Mouse (Mus musculus): ENCODE measurements around the gene Wnk1. TPM values are rescaled to one million over a fixed set of nuclear protein-coding genes. Genes with fewer than 3 reads are reported as not detected.

The Wnk1 gene
- polyA plus RNA-seq, 1 experiment from 2014 or later: 50.2 TPM

DNA sequence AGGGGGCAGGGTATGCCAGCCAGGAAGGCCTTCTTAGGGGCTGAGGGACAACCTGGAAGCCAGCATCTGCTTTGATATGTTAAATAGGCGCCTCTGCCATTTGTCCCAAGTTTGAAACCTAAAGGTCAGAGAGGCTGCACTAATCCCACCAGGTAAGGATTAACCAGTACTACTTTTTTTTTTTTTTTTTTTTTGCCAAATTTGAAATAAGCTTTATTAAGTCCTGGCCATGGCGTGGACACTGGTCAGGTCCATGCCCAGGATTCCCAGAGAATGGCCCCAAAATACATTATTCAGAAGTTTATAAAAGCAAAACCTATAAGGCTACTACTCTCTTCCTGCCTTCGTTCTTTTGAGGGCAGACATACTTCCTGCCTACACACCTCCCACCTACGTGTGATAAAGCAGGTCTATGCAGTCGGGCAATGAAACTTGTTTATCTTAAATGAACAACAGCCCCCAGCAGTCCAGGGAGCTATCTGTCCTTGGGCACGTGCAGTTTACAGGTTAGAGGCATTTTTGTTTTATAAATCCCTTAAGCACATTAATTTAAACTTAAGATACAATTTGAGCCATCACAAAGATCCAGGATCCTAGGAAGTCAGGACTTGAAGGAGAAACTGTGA is 27.2 kb upstream of the Wnk1 start:
- no peak overlapping the region for H3K4me3 ChIP-seq (replicated peaks)
- no peaks in the 10 kb centered on the region for H3K4me1 ChIP-seq
- H3K27me3 ChIP-seq (replicated peaks): no peaks in the 10 kb centered on the region
- no peak overlapping the region for H3K9ac ChIP-seq
- no peaks in the 10 kb centered on the region for H3K9me3 ChIP-seq
- no peak overlapping the region for H3K4me2 ChIP-seq
- no peaks in the 10 kb centered on the region for H3K36me3 ChIP-seq
- H3K27ac ChIP-seq: no peak overlapping the region
- ATAC-seq (ENCODE audit: insufficient read depth, low FRiP score, low read depth): no peak
- 57% methylated on average over 6 of the region's 6 CpGs for WGBS

DNA sequence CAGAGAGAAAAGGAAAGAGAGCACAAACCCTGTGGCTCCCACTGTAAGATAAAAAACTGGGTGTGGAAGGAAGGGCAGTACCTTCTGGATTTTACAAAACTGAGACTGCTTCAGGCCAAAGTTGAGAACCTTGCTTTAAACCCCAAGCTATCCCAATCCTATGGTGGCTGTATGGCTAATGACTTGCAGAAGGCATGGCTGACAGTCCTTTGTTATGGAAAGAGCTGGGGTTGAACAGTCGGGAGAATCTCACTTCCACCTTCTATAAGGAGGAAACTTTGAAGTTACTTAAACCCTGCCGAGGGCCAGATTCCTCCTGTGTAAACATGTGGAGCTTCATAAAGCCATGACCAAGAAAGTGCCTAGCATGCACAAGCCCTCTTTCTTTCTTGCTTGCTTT is 26.2 kb upstream of the Wnk1 start:
- Histone ChIP-seq H3K4me3 (replicated peaks) (no peak overlapping the region), H3K4me1 (no peaks in the 10 kb centered on the region), H3K36me3 (no peaks in the 10 kb centered on the region), H3K27me3 (replicated peaks) (no peaks in the 10 kb centered on the region), H3K27ac (no peak overlapping the region), H3K9me3 (no peaks in the 10 kb centered on the region), H3K9ac (no peak overlapping the region), H3K4me2 (no peak overlapping the region)
- 44% methylated on average over 2 of the region's 2 CpGs for WGBS
- ATAC-seq (ENCODE audit: insufficient read depth, low FRiP score, low read depth): no peak

DNA sequence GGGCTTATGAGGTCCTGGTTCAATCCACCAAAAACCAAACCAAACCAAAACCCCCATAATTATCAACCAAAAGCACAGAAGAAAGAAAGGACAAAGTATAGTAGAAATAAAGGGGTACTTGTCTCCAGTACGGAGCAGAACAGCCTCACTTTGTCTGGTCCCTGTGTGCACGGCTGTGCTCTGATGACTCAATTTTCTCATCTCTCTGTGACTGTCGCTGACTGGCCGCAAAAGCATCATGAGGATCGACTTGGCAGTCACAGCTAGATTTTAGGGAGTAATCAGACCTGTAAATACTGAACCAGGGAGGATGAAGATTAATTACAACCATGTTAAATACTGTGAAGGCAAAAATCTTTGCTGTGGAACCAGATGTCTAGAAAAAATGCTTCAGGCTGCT is 24.5 kb upstream of the Wnk1 start:
- Histone ChIP-seq H3K27me3 (replicated peaks) (no peaks in the 10 kb centered on the region), H3K4me2 (no peak overlapping the region), H3K9ac (no peak overlapping the region), H3K27ac (no peak overlapping the region), H3K4me1 (no peaks in the 10 kb centered on the region), H3K9me3 (no peaks in the 10 kb centered on the region), H3K4me3 (replicated peaks) (no peak overlapping the region), H3K36me3 (no peaks in the 10 kb centered on the region)
- WGBS: 74% methylated on average over 5 of the region's 5 CpGs
- ATAC-seq (ENCODE audit: insufficient read depth, low FRiP score, low read depth): no peak

DNA sequence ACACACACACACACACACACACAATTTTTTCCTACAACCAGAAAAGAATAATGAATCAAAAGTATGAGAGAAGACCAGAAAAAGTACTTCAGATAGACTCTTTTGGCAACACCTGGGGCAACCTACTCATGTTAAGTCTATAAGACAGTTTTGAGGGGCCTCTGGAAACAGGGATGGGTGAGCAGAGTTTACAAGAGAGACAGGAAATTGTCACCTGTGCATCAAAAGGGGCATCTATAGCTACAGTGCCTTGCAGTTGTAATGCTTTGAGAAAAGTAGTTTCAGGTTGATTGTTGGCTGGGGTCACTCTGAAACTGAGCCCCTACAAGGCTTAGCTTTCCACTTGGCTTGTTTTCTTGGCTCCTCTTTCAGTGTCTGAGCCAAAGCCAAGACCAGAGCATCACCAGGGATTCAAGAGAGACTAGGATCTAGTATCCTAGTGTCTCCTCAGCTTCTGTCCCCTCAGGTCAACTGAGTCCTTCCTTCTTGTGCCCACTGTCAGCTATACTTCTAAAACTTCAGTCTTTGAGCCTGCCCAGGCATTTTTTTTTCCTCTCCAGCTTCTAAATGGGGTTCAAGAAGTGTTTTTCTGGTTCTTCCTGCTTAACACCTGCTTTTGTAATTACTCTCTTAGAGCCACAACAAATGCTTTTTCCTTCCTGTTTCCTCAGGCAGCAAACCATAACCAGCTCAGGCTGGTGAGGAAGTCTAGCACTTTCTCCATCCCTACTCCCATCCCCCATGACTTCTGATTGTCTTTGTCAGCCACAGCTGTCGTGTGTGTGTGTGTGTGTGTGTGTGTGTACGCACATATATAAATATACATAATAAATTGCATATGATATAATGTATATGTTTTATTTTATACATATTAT is 17.4 kb upstream of the Wnk1 start:
- H3K36me3 ChIP-seq: no peaks in the 10 kb centered on the region
- H3K9me3 ChIP-seq: no peaks in the 10 kb centered on the region
- H3K27me3 ChIP-seq (replicated peaks): no peaks in the 10 kb centered on the region
- WGBS: 67% methylated on average over 2 of the region's 2 CpGs
- no peak overlapping the region for H3K4me3 ChIP-seq (replicated peaks)
- no peak overlapping the region; the same call in 1 of the 2 replicates for H3K27ac ChIP-seq
- H3K4me1 ChIP-seq: no peaks in the 10 kb centered on the region
- no peak for ATAC-seq (ENCODE audit: insufficient read depth, low FRiP score, low read depth)
- no peak overlapping the region for H3K9ac ChIP-seq
- H3K4me2 ChIP-seq: no peak overlapping the region

DNA sequence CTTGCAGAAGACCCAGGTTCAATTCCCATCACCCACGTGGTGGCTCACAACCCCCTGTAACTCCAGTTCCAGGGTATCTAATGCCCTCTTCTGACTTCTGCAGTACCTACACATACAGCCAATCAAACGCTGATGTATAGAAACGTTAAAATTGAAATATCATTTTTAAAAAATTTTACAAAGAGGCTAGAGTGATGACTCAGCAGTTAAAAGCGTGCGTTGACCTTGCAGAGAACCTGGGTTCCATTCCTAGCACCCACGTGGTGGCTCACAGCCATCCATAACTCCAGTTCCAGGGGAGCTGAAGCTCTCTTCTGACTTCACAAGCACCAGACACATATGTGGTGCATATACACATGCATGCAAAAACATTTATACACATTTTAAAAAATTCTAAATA is 15.9 kb upstream of the Wnk1 start:
- no peaks in the 10 kb centered on the region for H3K4me1 ChIP-seq
- no peak overlapping the region for H3K9ac ChIP-seq
- 77% methylated on average over 6 of the region's 6 CpGs for WGBS
- no peak for ATAC-seq (ENCODE audit: insufficient read depth, low FRiP score, low read depth)
- H3K27me3 ChIP-seq (replicated peaks): no peaks in the 10 kb centered on the region
- H3K4me3 ChIP-seq (replicated peaks): no peak overlapping the region
- H3K4me2 ChIP-seq: no peak overlapping the region
- H3K9me3 ChIP-seq: no peaks in the 10 kb centered on the region
- no peaks in the 10 kb centered on the region for H3K36me3 ChIP-seq
- H3K27ac ChIP-seq: no peak overlapping the region

DNA sequence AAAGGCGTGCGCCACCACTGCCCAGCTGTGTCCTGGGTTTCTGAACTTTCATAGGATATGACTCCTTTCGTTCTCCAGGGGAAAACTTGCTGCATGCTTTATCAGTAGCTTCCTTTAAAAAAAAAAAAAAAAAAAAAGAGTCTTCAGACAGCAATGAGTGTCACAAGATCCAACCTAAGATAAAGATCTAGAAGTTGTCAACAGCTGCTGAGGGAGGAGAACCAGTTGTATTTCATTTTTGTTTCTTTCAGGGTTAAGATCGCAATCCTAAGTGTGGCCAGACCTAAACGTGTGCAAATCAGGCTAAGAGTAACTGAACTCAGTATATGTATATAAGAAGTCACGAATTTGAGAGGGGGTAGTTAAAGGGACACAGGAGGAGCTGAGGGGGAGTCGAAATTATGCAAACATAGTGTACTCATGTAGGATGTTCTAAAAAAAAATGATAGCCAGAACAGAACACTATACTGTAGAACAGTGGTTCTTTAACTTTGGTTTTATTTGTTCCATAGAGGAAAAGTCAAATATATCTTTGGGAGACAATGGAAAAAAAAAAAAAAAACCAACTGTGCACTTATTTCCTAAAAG is 9.3 kb upstream of the Wnk1 start:
- Histone ChIP-seq H3K9ac (no peak overlapping the region), H3K9me3 (no peaks in the 10 kb centered on the region), H3K36me3 (no peaks in the 10 kb centered on the region), H3K27me3 (replicated peaks) (no peaks in the 10 kb centered on the region), H3K27ac (no peak overlapping the region), H3K4me3 (replicated peaks) (no peak overlapping the region), H3K4me1 (no peaks in the 10 kb centered on the region), H3K4me2 (no peak overlapping the region)
- ATAC-seq (ENCODE audit: insufficient read depth, low FRiP score, low read depth): no peak
- WGBS: 65% methylated on average over 7 of the region's 7 CpGs

DNA sequence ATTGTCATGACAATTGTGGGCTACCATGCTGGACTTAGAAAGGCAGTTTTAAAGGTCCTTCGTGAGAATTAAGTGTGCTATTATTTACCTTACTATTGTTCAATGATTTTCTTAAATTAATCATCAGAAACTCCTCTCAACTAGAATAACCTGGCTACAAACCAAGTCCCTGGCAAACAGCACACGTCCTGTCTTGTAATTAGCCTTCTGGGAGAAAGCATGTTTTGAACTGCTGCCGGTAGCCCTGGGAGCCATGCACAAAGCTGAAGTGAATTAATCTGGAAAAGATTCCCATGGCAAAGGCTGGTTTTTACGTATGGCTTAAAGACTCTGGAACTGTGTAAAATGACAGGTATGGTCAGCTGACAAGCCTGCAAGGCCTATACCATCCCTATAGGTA is 6.9 kb upstream of the Wnk1 start:
- ATAC-seq (ENCODE audit: insufficient read depth, low FRiP score, low read depth): no peak
- H3K36me3 ChIP-seq: no peaks in the 10 kb centered on the region
- WGBS: 64% methylated on average over 4 of the region's 4 CpGs

DNA sequence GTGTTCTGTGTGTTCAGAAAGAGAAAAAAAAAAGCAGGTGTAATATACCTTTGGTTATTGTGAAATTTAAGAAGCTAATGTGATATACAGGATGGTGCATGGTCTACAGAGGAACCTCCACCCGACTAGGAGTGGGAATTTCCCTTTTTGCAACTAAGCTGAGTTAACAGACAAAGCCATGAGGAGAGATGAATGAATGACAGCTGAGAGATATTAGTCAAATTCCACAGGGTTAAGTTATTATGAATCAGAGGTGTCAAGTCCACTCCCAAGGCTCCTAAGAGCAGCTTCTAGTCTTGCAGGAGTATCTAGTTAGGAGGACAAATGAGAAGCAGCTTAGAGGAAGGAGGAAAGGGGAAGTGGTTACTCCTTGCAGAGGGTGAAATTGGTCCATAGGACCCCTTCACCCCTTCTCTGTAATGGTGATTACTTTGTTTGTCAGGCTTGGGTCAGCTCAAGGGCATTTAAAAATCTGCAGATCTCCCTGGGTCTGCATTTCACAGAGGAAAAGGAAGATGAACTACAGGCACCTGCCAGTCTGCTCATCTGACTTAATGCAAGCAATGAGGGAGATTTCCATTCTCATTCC is 4.3 kb upstream of the Wnk1 start:
- no peak overlapping the region for H3K9ac ChIP-seq
- H3K4me1 ChIP-seq: no peaks in the 10 kb centered on the region
- no peak for ATAC-seq (ENCODE audit: insufficient read depth, low FRiP score, low read depth)
- H3K4me2 ChIP-seq: no peak overlapping the region
- H3K27ac ChIP-seq: no peak overlapping the region
- H3K27me3 ChIP-seq (replicated peaks): no peaks in the 10 kb centered on the region
- H3K9me3 ChIP-seq: no peaks in the 10 kb centered on the region
- WGBS: 60% methylated on average over 1 of the region's 1 CpGs
- no peaks in the 10 kb centered on the region for H3K36me3 ChIP-seq
- H3K4me3 ChIP-seq (replicated peaks): no peak overlapping the region

More for the DNA sequence above, 6.9 kb upstream of the Wnk1 start:
- Histone ChIP-seq H3K27ac (no peak overlapping the region), H3K9ac (no peak overlapping the region), H3K4me3 (replicated peaks) (no peak overlapping the region), H3K4me1 (no peaks in the 10 kb centered on the region), H3K27me3 (replicated peaks) (no peaks in the 10 kb centered on the region), H3K4me2 (no peak overlapping the region), H3K9me3 (no peaks in the 10 kb centered on the region)

DNA sequence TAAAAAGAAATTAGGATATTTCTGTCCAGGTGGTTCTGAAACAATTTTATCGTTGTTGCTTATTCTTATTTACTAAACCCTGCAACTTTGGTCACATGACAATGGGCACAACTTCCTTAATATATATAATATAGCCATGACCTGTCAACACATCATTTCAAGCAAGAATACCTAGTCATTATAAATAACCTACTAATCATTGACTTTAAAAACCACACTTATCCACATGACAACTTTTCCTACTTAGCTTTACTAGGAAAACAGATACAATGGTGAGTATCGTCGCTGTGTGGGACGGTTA is 2.0 kb upstream of the Wnk1 start:
- 89% methylated on average over 4 of the region's 4 CpGs for WGBS

DNA sequence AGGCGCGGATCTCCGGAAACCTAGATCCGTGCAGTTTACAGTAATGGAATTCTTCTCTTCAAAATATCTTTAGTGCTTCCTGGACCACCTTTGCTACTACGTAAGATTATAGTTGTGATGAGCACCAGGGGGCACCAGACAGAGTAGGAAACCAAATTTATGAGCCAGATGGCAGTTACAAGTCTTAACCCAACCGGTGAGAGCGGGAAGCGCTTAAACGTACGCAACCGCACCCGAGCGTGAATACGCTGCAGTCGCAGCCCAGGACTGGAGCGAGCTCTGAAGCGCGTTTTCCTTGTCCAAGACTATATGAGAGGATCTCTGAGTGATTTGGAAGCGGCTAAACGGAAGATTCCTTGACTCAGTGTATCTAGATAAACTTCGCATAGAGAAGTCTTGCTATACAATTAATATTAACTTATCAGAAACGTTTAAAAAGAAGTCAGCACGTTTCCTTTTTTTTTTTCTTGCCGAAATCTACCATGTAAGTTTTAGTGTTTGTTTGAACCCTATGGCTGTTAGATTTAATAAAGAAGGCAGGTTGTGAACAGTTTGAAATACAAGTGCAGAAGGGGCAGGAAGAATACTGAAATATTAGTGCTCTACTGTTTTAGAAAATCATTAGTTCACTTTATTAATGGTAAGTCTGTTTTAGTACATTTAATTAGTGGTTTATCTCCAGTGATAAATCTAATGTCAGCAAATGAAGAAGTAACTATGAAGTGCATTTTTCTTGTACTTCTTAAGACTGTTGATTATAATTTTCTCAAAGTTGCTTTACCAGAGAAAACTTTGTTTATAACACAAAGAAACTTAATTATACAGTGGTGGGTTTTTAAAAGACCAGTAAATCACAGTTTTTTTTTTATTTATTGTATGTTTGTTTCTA is 1.4 kb upstream of the Wnk1 start:
- Histone ChIP-seq H3K4me1 (peaks cover 4% of the 10 kb centered on the region; the same call in 1 of the 2 replicates), H3K36me3 (no peaks in the 10 kb centered on the region), H3K27ac (peak overlapping the region; percentile 88), H3K9me3 (no peaks in the 10 kb centered on the region), H3K9ac (no peak overlapping the region), H3K4me2 (peak overlapping the region; percentile 79), H3K4me3 (replicated peaks) (peak overlapping the region; percentile 92), H3K27me3 (replicated peaks) (no peaks in the 10 kb centered on the region)
- no peak for ATAC-seq (ENCODE audit: insufficient read depth, low FRiP score, low read depth)
- whole genome bisulfite sequencing: 1% methylated on average over 24 of the region's 24 CpGs

More for the DNA sequence above, 2.0 kb upstream of the Wnk1 start:
- Histone ChIP-seq H3K27ac (no peak overlapping the region), H3K9me3 (no peaks in the 10 kb centered on the region), H3K4me2 (no peak overlapping the region), H3K36me3 (no peaks in the 10 kb centered on the region), H3K27me3 (replicated peaks) (no peaks in the 10 kb centered on the region), H3K4me1 (peaks cover 4% of the 10 kb centered on the region; the same call in 1 of the 2 replicates), H3K4me3 (replicated peaks) (no peak overlapping the region), H3K9ac (no peak overlapping the region)
- no peak for ATAC-seq (ENCODE audit: insufficient read depth, low FRiP score, low read depth)

DNA sequence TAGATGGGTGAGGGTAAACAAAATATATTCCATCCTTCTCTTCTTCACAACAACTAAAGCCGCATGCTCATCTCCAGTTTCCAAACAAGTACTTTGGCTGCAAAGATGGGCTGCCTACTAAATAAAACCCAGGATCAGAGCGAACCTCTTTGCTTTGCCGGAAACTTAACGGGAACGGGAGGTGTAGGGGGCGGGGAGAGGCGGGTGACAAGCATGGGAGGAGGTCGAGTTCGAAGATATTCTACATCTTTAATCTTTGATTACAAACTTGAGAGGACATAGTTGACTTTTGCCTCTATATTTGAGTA is 738 bp upstream of the Wnk1 start:
- Histone ChIP-seq H3K9ac (0 out of 2 replicates have a peak overlapping the region, but pooled peaks have one; percentile 29), H3K9me3 (no peaks in the 10 kb centered on the region), H3K36me3 (no peaks in the 10 kb centered on the region), H3K4me1 (peaks cover 4% of the 10 kb centered on the region; the same call in 1 of the 2 replicates), H3K27ac (peak overlapping the region; percentile 88), H3K27me3 (replicated peaks) (no peaks in the 10 kb centered on the region), H3K4me2 (peak overlapping the region; percentile 79), H3K4me3 (replicated peaks) (peak overlapping the region; percentile 92)
- under 1% methylated on average over 9 of the region's 9 CpGs for WGBS
- no peak for ATAC-seq (ENCODE audit: insufficient read depth, low FRiP score, low read depth)

Data from stomach, embryonic 15.5 days (tissue).